In the genomic region with DNA sequence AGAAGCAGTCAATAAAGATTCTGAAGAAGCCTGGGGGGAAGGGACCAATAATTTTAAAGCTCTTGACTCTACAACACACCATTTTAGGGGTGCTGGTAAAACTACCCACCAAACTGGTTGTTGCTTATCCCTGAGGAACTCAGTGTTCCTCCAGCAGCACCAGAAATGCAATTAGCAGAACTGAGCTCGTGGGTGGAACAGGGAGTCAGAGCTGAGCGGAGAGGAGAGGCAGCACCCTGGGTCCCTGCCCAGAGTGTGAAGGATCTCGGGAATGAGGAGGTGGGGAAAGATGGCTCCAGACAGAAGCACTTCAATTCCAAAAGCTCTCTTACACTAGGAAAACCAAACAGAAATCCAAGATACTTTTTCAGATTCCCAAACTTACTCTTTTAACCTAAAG, we compare ENCODE assay signal across 10 mouse cellular contexts. TPM values are rescaled to one million over a fixed set of nuclear protein-coding genes. Genes with fewer than 3 reads are reported as not detected.
DNase-seq lines count a peak whose midpoint lies in the region; ATAC-seq lines count a peak whose summit lies in the region.
"Had no signal": no experiment of that assay in that cellular context is flagged by ENCODE, and none has a peak within 500 bp of the region (broad histone marks: within the 10 kb centered on the region; RNA-seq: fewer than 3 reads in every experiment).

No protein-coding gene starts in this region.

- no peaks in the 10 kb centered on the region for H3K36me3 ChIP-seq in lung, embryonic 15.5 days
- H3K36me3 ChIP-seq in forebrain, embryonic 16.5 days (ENCODE audit: control insufficient read depth, insufficient read depth) = no peaks in the 10 kb centered on the region
- H3K36me3 ChIP-seq: hindbrain, embryonic 15.5 days had no signal

- no peak overlapping the region for H3K9ac ChIP-seq in lung, embryonic 15.5 days
- H3K9ac ChIP-seq in forebrain, embryonic 16.5 days (replicated peaks; ENCODE audit: low read depth, low read length) = no peak overlapping the region
- H3K9ac ChIP-seq: hindbrain, embryonic 15.5 days; lung, embryonic 14.5 days had no signal

- 0 out of 2 replicates have a peak overlapping the region, but pooled peaks have one; percentile 17 for H3K27ac ChIP-seq in lung, embryonic 15.5 days
- no peak overlapping the region for H3K27ac ChIP-seq in forebrain, embryonic 16.5 days (ENCODE audit: low read length)
- H3K27ac ChIP-seq: hindbrain, embryonic 15.5 days had no signal

- no peak overlapping the region for H3K4me2 ChIP-seq in lung, embryonic 15.5 days
- no peak overlapping the region for H3K4me2 ChIP-seq in forebrain, embryonic 16.5 days (ENCODE audit: low read length)
- H3K4me2 ChIP-seq: hindbrain, embryonic 15.5 days; lung, embryonic 14.5 days had no signal

- WGBS in lung, embryonic 15.5 days = 35% methylated on average over 3 of the region's 3 CpGs
- WGBS in forebrain, embryonic 16.5 days = 66% methylated on average over 3 of the region's 3 CpGs

- peak; percentile 93 for DNase-seq in right cerebral cortex, adult 18-20 months
- no peak for DNase-seq in right cerebral cortex, postnatal 4 days
- DNase-seq in heart, adult 9 months (ENCODE audit: low spot score in 2 of 2) = peak; percentile 52 to 55
- DNase-seq in testis, postnatal 14 days (ENCODE audit: low spot score) = peak; percentile 80
- DNase-seq in thymus, adult 18-20 months = no peak
- DNase-seq in neural tube, embryonic 10.5 days (ENCODE audit: extremely low spot score, low spot score) = no peak
- DNase-seq: lung, embryonic 14.5 days had no signal

- no peak for ATAC-seq in lung, embryonic 15.5 days (ENCODE audit: borderline replicate concordance, extremely low read depth, low FRiP score, low TSS enrichment)
- ATAC-seq in forebrain, embryonic 16.5 days = no peak

- no peaks in the 10 kb centered on the region for H3K9me3 ChIP-seq in lung, embryonic 15.5 days
- no peaks in the 10 kb centered on the region for H3K9me3 ChIP-seq in forebrain, embryonic 16.5 days (ENCODE audit: control insufficient read depth, low read length)
- H3K9me3 ChIP-seq: hindbrain, embryonic 15.5 days had no signal

- H3K27me3 ChIP-seq in lung, embryonic 15.5 days = no peaks in the 10 kb centered on the region
- no peaks in the 10 kb centered on the region for H3K27me3 ChIP-seq in forebrain, embryonic 16.5 days (replicated peaks; ENCODE audit: control insufficient read depth, insufficient read depth, low read length)
- H3K27me3 ChIP-seq: hindbrain, embryonic 15.5 days had no signal

- H3K4me1 ChIP-seq in lung, embryonic 15.5 days = peaks cover 12% of the 10 kb centered on the region; the same call in 1 of the 2 replicates
- 0 out of 2 replicates have a peak, but pooled peaks cover 6% of the 10 kb centered on the region for H3K4me1 ChIP-seq in forebrain, embryonic 16.5 days (replicated peaks; ENCODE audit: control insufficient read depth, insufficient read depth, low read length)

- H3K4me3 ChIP-seq in lung, embryonic 15.5 days = no peak overlapping the region
- H3K4me3 ChIP-seq in forebrain, embryonic 16.5 days (replicated peaks; ENCODE audit: low read length) = no peak overlapping the region
- H3K4me3 ChIP-seq: hindbrain, embryonic 15.5 days had no signal

RNA-seq across cellular contexts. Expression of a gene that starts 52.4 kb away (rescaled TPM):
- 1.2 and 1.5 TPM in 2 replicates for polyA plus RNA-seq in lung, embryonic 15.5 days (2015; fragmentation: Nextera tagmentation; extraction: Ambion mirVana)
- 2.5 and 2.8 TPM in 2 replicates for polyA plus RNA-seq in forebrain, embryonic 16.5 days (2015; fragmentation: Nextera tagmentation; extraction: Ambion mirVana)

Comparison
In these comparisons a context has a peak if more than half of its experiments do, and no peak if none do; other contexts are left out.
1. DNase-seq: peak in right cerebral cortex, adult 18-20 months (single experiment), heart, adult 9 months (2 of 2) and testis, postnatal 14 days (single experiment); none in right cerebral cortex, postnatal 4 days (single experiment), thymus, adult 18-20 months (0 of 2) and neural tube, embryonic 10.5 days (single experiment).